Mouse (Mus musculus) intestine, embryonic 15.5 days (tissue): ENCODE results near the gene Gcnt4. TPM values are rescaled to one million over a fixed set of nuclear protein-coding genes. Genes with fewer than 3 reads are reported as not detected.

Experiments used
- ATAC-seq: fragments of 200-750 bp; cut with Nextera tagmentation; 2 replicates; pipeline ENCODE4 v1.8.0; 2017; ENCODE audit warnings: moderate TSS enrichment, moderate library complexity
- H3K27ac ChIP-seq: fragments of 300-500 bp; sonication (generic); 2 replicates; pipeline ENCODE4 v1.5.1; 2015; ENCODE audit warnings: mild to moderate bottlenecking, inconsistent platforms
- H3K27me3 ChIP-seq: fragments of 300-500 bp; sonication (generic); replicated peaks from 2 replicates; pipeline ENCODE4 v1.6.1; 2015; ENCODE audit warnings: inconsistent platforms
- H3K36me3 ChIP-seq: fragments of 300-500 bp; sonication (generic); 2 replicates; pipeline ENCODE4 v1.6.1; 2015; ENCODE audit warnings: inconsistent platforms
- H3K4me1 ChIP-seq: fragments of 300-500 bp; sonication (generic); replicated peaks from 2 replicates; pipeline ENCODE4 v1.6.1; 2015; ENCODE audit warnings: inconsistent platforms
- H3K4me2 ChIP-seq: fragments of 300-500 bp; sonication (generic); replicated peaks from 2 replicates; pipeline ENCODE4 v1.6.1; 2015; ENCODE audit warnings: mild to moderate bottlenecking, inconsistent platforms
- H3K4me3 ChIP-seq: fragments of 300-500 bp; sonication (generic); replicated peaks from 2 replicates; pipeline ENCODE4 v1.5.1; 2015; ENCODE audit warnings: inconsistent platforms
- H3K9ac ChIP-seq: fragments of 300-500 bp; sonication (generic); 2 replicates; pipeline ENCODE4 v1.6.1; 2015; ENCODE audit warnings: inconsistent platforms
- H3K9me3 ChIP-seq: fragments of 300-500 bp; sonication (generic); 2 replicates; pipeline ENCODE4 v1.6.1; 2016; ENCODE audit warnings: inconsistent platforms
- WGBS: fragments of 180-500 bp; shearing (Covaris S2); methylation state at CpG from one replicate; pipeline ENCODE4 v1.1.7; 2015; 5-methylcytosine and 5-hydroxymethylcytosine counted together
- polyA plus RNA-seq: library from polyadenylated mRNA; unstranded; fragments of >200 nt; fragmentation: Nextera tagmentation; extraction: Ambion mirVana; gene quantifications from 2 replicates; pipeline ENCODE4 v1.2.1, GENCODE M21; 2015

The Gcnt4 gene
- polyA plus RNA-seq, 1 experiment from 2014 or later: 4.5 TPM

- Histone ChIP-seq H3K4me2 (peak overlapping the region; percentile 17; the same call in 1 of the 2 replicates), H3K4me1 (0 out of 2 replicates have a peak, but pooled peaks cover 8% of the 10 kb centered on the region), H3K9me3 (no peaks in the 10 kb centered on the region), H3K9ac (no peak overlapping the region), H3K36me3 (no peaks in the 10 kb centered on the region), H3K4me3 (no peak overlapping the region), H3K27me3 (no peaks in the 10 kb centered on the region), H3K27ac (no peak overlapping the region)
- peak; percentile 36; the same call in 1 of the 2 replicates for ATAC-seq
- 49% methylated on average over 26 of the region's 26 CpGs for WGBS
Observed at GRCm38 (mm10) chr13:96983251-96984126, 59.0 kb downstream of the Gcnt4 start.

- no peaks in the 10 kb centered on the region for H3K9me3 ChIP-seq
- no peaks in the 10 kb centered on the region for H3K36me3 ChIP-seq
- no peak overlapping the region for H3K27ac ChIP-seq
- WGBS: 74% methylated on average over 5 of the region's 5 CpGs
- no peak overlapping the region for H3K4me3 ChIP-seq
- no peak overlapping the region for H3K9ac ChIP-seq
- no peak for ATAC-seq
- H3K4me2 ChIP-seq: no peak overlapping the region
- 0 out of 2 replicates have a peak, but pooled peaks cover 8% of the 10 kb centered on the region for H3K4me1 ChIP-seq
- no peaks in the 10 kb centered on the region for H3K27me3 ChIP-seq
Observed at GRCm38 (mm10) chr13:96984688-96985087, 60.2 kb downstream of the Gcnt4 start.

GRCm38 (mm10) chr13:96985599-96986275, 61.2 kb downstream of the Gcnt4 start:
- WGBS: 51% methylated on average over 12 of the region's 12 CpGs
- ATAC-seq: no peak
- H3K9ac ChIP-seq: no peak overlapping the region

GRCm38 (mm10) chr13:96989129-96989528, 64.6 kb downstream of the Gcnt4 start:
- ATAC-seq: no peak
- H3K27me3 ChIP-seq: no peaks in the 10 kb centered on the region
- H3K9me3 ChIP-seq: no peaks in the 10 kb centered on the region
- no peak overlapping the region for H3K9ac ChIP-seq
- no peak overlapping the region for H3K27ac ChIP-seq
- 93% methylated on average over 16 of the region's 16 CpGs for WGBS
- H3K36me3 ChIP-seq: no peaks in the 10 kb centered on the region
- no peak overlapping the region for H3K4me2 ChIP-seq
- 0 out of 2 replicates have a peak, but pooled peaks cover 2% of the 10 kb centered on the region for H3K4me1 ChIP-seq
- no peak overlapping the region for H3K4me3 ChIP-seq

More at GRCm38 (mm10) chr13:96985599-96986275, 61.2 kb downstream of the Gcnt4 start:
- Histone ChIP-seq H3K4me3 (no peak overlapping the region), H3K4me2 (no peak overlapping the region), H3K9me3 (no peaks in the 10 kb centered on the region), H3K4me1 (0 out of 2 replicates have a peak, but pooled peaks cover 8% of the 10 kb centered on the region), H3K27ac (no peak overlapping the region), H3K27me3 (no peaks in the 10 kb centered on the region), H3K36me3 (no peaks in the 10 kb centered on the region)

- no peak overlapping the region for H3K27ac ChIP-seq
- 84% methylated on average over 3 of the region's 3 CpGs for WGBS
- no peak overlapping the region for H3K9ac ChIP-seq
- no peaks in the 10 kb centered on the region for H3K27me3 ChIP-seq
- no peaks in the 10 kb centered on the region for H3K9me3 ChIP-seq
- H3K4me1 ChIP-seq: 0 out of 2 replicates have a peak, but pooled peaks cover 2% of the 10 kb centered on the region
- ATAC-seq: no peak
- H3K4me2 ChIP-seq: no peak overlapping the region
- no peak overlapping the region for H3K4me3 ChIP-seq
- no peaks in the 10 kb centered on the region for H3K36me3 ChIP-seq
Observed at GRCm38 (mm10) chr13:96990045-96990444, 65.6 kb downstream of the Gcnt4 start.

GRCm38 (mm10) chr13:96990561-96991265, 66.2 kb downstream of the Gcnt4 start:
- 0 out of 2 replicates have a peak, but pooled peaks have one; percentile 46 for ATAC-seq
- Histone ChIP-seq H3K36me3 (no peaks in the 10 kb centered on the region), H3K27ac (no peak overlapping the region), H3K9me3 (no peaks in the 10 kb centered on the region), H3K27me3 (no peaks in the 10 kb centered on the region), H3K4me1 (no peaks in the 10 kb centered on the region), H3K9ac (no peak overlapping the region), H3K4me2 (no peak overlapping the region), H3K4me3 (no peak overlapping the region)
- 73% methylated on average over 14 of the region's 14 CpGs for WGBS

- WGBS: 43% methylated on average over 8 of the region's 8 CpGs
- H3K9me3 ChIP-seq: no peaks in the 10 kb centered on the region
- H3K4me1 ChIP-seq: no peaks in the 10 kb centered on the region
- H3K4me2 ChIP-seq: no peak overlapping the region; the same call in 1 of the 2 replicates
- no peak overlapping the region for H3K27ac ChIP-seq
- no peaks in the 10 kb centered on the region for H3K36me3 ChIP-seq
- H3K4me3 ChIP-seq: no peak overlapping the region
- peak; percentile 88 for ATAC-seq
- H3K27me3 ChIP-seq: no peaks in the 10 kb centered on the region
- H3K9ac ChIP-seq: no peak overlapping the region
Observed at GRCm38 (mm10) chr13:96993291-96993989, 69.0 kb downstream of the Gcnt4 start.

GRCm38 (mm10) chr13:96995243-96995642, 70.8 kb downstream of the Gcnt4 start:
- H3K4me3 ChIP-seq: no peak overlapping the region
- ATAC-seq: no peak
- H3K9ac ChIP-seq: no peak overlapping the region
- no peaks in the 10 kb centered on the region for H3K4me1 ChIP-seq
- H3K9me3 ChIP-seq: no peaks in the 10 kb centered on the region
- H3K27ac ChIP-seq: no peak overlapping the region
- H3K36me3 ChIP-seq: no peaks in the 10 kb centered on the region
- WGBS: 67% methylated on average over 5 of the region's 5 CpGs
- no peak overlapping the region for H3K4me2 ChIP-seq
- H3K27me3 ChIP-seq: no peaks in the 10 kb centered on the region

GRCm38 (mm10) chr13:96997080-96997479, 72.6 kb downstream of the Gcnt4 start:
- no peak overlapping the region for H3K9ac ChIP-seq
- no peaks in the 10 kb centered on the region for H3K27me3 ChIP-seq
- no peak overlapping the region for H3K4me2 ChIP-seq
- no peaks in the 10 kb centered on the region for H3K36me3 ChIP-seq
- H3K9me3 ChIP-seq: no peaks in the 10 kb centered on the region
- H3K4me3 ChIP-seq: no peak overlapping the region
- no peak for ATAC-seq
- WGBS: 64% methylated on average over 1 of the region's 1 CpGs
- no peaks in the 10 kb centered on the region for H3K4me1 ChIP-seq
- no peak overlapping the region for H3K27ac ChIP-seq
